Mouse (Mus musculus) spleen, adult 18-20 months (tissue): ENCODE measurements around the gene Med15.
"Not testable (repeated sequence)": the region's sequence is repeated elsewhere in the genome, so short reads cannot be mapped to it uniquely, and the experiment has no call there.

Experiments used
- DNase-seq, 2 experiments: peaks; one replicate each; pipeline ENCODE4 v3.0.0; 2022; ENCODE audit warnings: mixed read lengths in 2 of 2

The Med15 gene

GRCm38 (mm10) chr16:17614740-17615139 lies 118.0 kb downstream of the Med15 start:
- not testable (repeated sequence) for DNase-seq

- DNase-seq, result no peak
Measured at GRCm38 (mm10) chr16:17611383-17611782, 121.3 kb downstream of the Med15 start.

- no peak for DNase-seq
Measured at GRCm38 (mm10) chr16:17605684-17606083, 127.0 kb downstream of the Med15 start.

GRCm38 (mm10) chr16:17604941-17605340 lies 127.8 kb downstream of the Med15 start:
- no peak for DNase-seq
